Mouse (Mus musculus) spleen, postnatal 36 days (tissue): ENCODE results near the gene Lrp3.

ENCODE experiments used
- DNase-seq, 2 experiments: peaks; one replicate each; pipeline ENCODE4 v3.0.0; 2022; ENCODE audit warnings: low spot score in 2 of 2, mixed read lengths in 1 of 2

Lrp3 gene

DNA sequence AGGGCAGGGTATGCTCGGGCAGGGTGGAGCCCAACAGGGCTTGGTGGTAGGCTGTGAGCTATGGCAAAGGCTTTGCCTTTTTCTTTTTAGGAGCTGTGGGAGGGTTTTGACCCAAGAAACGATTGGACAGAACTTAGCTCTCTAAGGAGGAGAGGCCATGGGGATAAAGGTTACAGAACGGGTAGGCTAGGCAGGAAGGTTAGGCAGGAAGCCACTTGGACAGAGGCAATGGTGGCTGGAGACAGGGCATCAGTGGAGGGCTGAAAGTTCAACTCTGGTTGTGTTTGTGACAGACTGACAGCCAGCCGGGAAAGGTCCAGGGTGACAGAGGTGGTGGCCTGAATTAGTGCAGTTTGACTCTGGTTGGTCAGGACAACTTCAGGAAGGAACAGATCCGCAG is 25.6 kb downstream of the Lrp3 start:
- DNase-seq = no peak

DNA sequence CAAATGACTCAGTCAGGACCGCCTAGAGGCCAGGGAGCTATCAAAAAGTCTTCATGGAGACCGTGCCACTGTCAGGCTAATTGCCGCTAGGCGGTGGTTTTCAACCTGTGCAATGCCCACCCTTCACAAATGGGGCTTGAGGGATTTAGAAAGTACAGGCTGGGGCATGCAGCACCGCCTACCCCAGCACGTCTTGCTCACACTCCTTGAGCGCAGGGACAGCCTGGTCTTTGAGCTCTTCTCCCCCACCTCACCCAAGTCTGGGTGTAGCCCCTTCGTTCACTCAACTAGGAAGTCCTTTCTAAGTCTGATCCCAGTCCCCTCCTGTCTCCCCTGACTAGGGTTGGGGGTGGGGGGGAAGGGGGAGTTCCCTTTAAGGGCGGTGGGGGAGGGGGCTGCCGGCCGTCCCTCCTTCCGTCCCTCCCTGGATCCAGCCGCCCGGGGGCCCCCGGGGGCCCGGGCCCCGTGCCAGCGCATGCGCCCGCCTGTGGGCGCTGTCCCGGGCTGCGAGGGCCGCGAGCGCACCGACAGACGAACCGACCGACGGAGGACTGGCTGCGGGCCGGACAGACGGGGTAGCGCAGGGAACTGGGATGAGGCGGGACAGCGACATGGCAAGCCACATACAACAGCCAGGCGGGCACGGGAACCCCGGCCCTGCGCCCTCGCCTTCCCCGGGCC is 29.3 kb downstream of the Lrp3 start, which contains the start of gene Slc7a10:
TSS of gene Slc7a10 (plus strand) at position 497 of the 681 bp plus-strand sequence.
- no peak for DNase-seq

DNA sequence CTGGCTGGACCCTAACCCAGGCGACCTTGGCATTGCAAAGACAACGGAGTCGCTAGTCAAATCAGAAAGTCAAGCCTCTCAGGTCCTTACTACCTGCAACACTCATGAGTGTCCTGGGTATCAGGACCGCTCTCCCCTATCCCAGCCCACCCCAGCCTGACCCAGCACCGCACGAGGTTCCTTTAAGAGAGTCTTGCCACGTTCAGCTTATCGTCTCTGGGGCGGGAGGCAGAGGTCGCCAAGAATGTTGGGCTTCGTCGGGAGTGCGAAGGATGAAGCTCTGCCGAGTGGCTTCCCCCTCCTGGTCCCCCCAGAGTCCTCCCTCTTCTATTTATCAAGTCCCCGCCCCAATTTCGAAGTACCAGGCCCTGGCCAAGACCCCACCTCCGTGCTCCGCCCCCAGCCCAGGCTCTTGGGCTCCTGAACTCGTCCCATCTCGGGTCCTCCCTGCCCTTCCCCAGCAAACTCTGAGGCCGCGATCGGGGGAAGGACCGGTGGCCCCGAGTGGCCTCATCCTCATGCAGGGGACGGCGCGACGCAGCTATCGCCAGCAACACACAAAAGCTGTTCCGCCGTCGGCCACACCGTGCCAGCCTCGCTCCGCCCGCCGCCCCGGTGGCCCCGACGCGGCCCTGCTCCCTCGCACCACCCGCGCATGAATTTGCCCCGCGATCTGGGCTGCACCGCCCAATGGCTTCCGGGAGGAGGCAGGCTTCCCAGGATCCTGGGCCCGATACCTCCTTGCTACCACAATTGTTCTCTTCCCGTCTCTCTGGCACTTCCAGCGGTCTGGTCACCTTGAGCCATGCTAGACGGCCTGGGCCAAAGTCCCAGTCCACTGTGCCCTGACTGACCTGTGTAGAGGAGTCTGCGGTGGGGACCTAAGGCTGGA is 30.2 kb downstream of the Lrp3 start:
- no peak for DNase-seq

DNA sequence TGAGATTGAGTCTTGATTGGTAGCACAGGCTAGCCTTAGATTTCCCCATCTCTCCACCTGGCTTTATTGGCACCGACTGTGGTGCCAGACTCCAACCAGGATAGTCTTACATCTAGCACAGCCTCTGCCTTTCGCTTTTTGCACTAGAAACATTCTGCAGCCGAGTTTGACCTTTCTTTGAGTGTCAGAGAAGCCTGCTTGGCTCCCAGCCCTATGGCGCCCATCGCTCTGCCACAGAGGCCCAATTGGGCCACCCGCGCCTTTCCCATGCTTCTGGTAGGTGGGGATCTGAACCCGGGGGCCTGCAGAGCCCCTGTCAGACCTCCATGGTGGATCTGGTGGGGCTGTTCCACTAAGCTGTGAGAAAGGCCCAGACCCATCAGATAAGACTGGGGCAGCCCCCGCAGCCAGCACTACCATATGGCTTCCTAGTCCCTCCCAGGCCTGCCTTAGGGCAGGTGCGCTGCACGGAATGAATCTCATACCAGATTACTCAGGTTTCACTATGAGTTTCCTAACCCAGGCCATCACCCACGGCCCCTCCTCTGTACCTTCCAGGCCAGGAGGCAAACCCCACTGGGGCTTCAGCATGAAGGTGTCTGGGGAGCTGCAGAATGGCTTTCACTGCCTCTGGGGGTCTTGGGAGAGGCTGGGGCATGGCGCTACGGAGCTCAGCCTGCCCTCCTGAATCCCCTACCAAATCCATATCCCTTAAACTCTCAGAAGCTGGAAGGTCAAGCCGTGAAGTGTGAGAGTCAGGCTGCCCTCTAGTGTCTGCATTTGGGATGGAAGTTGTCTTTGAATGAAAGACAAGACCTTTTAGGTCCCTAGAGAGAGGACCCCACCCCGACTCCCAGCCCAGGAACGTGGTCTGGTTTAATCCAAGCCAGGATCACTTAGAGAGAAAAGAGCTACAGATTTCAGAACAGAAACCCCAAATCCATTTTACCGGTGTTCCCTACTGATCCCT is 38.6 kb downstream of the Lrp3 start:
- DNase-seq = no peak

DNA sequence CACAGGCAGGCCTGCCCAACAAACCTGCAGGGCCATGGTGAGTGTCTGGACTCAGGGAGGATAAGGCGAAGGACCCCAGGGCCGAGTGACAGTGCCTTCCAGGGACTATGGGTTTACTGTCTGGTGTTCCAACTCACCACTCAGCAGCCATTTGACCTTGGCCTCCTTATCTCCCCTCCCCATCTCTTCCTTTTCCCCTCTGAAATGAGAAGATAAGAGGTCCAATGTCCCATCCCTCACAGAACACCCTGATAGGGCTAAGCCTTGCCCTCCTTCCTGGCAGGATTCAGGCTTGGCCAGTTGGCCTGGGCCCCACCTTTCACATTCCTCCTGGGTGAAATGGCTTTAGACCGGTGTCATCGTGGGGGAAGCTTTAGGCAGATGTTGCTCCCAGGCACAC is 39.8 kb downstream of the Lrp3 start:
- DNase-seq = no peak

DNA sequence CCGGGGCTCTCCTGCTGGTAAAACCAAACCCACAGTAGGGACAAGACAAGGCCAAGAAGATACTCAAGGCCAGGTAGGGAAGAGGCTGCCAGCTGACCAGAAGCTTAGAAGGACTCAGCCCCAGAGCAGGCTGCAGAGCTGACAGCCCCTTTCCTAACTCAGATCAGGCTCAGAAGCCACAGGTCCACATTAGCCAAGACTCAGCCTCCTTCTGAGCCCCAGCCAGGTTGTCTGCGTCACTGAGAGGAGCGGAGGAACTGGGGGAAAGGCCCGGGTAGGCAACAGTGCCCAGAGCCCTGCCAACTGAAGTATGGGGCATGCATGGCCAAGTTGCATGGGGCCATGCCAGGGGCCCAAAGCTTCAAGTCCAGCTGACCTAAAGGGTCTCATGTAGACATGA is 42.8 kb downstream of the Lrp3 start:
- no peak for DNase-seq

DNA sequence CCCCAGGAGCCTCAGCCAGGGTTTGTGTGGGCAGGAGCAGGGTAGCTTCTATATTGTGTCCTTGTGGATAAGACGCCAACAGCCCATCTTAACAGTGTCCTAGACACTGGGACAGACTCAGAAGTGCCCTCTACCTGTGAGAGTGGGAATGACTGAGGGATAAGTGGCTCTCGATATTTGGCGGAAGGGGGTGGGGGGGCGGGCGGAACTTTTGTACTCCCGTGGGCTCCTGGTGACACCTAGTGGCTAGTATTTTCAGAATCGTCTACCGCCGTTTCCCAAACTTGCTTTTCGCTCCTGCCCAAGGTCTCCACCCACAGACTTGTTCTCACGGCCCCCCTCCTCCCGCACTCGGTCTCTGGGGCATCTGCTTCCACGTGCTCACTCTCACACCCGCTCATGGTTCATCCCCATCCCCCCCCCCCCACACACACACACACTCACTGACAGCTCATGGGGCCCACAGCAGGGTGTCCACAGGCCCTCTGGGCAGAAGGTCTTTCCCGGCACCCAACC is 43.4 kb downstream of the Lrp3 start:
- peak; percentile 30 to 46 for DNase-seq

DNA sequence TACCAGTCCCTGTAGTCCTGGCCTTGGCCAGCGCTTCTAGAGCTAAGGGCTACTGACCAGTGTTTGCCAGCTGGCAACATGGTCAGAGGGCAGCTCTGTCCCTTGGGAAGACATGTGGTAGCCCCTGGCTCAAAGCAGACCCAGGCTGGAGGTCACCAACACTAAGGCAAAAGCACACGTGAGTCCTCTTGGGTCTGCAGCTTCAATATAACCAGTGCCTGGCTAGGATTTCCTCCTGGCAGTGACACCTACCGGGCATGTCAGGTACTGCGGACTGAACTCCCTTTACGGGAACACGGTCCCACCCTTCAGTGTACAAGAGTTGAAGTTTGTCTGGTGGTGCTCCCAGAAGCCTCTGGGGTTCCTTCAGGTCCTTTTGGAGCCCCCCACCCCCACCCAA is 46.0 kb downstream of the Lrp3 start:
- DNase-seq = peak; percentile 60 to 62

DNA sequence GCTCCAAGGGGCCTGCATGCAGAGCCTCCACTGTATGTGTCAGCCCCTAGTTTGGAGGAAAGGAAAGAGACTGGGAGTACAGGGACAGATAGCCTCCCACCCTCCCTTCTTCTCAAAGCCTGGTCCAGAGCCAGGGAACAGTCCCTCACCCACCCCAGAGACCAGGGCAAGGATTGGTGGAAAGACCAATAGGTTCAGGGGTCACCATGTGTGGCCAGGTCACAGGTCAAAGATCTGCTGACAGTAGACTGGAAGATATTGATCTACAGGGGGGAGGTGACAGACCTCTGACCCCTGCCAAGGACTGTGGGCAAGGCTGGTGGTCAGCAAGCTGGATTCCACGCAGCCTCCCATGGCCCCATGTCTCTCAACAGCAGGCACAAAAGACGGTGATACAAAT is 47.4 kb downstream of the Lrp3 start:
- DNase-seq = no peak

DNA sequence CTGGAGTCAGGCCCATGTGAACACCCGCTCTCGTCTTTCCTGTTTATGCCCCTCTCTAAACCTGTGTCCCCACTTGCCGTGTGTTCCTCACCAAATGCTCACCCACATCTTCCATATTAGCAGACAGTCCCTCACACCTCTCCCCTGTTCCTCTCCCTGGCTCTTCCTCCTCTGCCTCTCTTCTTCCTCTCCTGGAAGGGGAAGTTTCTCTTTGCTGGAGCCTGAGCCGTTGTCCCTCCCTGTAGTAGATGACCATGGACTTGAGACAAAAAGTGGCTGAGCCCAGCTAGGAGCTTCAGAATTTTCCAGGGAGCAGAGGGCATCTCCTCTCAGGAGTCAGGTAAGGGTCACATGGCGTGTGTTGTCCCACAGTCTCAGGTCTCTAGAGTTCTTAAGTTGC is 48.3 kb downstream of the Lrp3 start:
- DNase-seq = no peak

DNA sequence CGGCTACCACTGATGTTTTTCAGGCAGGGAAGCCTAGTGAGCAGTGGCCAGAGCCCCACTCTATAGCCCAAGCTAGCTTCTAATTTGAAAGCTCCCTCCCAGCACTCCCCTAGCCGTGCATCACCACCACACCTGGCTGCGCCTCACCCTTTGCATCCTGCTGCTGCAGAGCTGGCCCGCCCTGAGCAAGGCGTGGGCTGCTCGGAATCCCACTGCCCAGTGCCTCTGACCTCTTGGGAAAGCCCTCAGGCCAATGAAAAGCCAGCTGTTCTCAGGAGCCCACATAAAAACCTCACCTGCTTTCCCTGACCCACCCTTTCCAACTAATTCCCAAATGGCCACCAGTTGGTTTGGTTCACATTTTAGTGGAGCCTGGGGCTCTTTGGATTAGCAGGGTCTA is 51.2 kb downstream of the Lrp3 start:
- DNase-seq = no peak

DNA sequence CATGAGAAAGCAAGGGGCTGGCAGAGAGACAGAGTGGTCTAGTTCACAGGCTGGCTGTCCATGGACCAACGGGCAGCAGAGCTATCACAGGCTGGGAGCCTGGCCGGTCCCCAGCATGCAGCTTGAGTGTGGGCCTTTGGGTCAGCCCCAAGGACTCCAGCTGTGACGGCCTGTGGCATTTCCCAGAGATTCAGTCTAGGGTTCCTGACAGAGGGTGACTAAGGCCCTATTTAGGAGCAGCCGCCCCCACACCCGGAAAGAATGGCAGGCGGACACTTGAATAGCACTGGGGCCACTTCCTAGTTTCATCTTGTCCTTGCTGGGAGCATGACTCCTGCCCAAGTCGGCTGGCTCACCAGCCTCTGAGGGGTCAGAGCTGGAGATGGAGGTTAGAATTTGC is 51.7 kb downstream of the Lrp3 start:
- no peak for DNase-seq

DNA sequence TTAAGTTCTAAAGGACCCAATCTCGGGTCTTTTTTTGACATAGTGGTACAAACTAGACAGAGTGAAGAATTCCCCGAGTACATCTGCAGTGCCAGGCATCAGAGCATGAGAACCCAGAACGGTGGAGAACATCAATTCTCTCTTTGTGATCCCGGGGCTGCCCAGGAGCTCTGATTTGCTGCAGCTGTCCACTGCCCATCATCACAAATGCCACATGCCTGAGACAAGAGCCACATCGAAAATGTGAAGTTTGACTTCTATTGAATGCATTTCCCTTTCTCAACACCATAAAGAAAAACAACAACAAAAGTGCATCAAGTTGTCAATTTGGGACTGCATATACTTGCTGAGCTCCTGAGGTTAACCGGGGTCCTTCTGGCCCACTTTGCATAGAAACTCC is 52.9 kb downstream of the Lrp3 start:
- DNase-seq = no peak

DNA sequence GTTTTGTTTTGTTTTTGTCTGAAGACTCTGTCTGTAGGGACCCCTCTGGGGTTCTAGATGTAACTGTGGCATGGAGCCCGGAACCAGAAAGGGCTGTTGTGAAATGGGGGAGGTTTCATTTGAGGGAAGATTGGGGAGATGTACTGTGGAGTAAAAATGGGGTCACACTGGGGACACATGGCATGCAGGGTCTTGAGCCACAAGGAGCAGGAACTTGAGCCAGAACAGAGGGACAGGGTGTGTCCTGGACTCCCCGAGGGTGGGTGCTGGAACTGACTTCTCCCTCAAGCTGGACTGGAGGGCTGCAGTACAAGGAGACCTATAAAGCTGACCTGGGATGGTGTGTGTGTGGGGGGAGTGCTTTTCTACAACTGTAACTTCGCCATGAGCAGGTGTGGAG is 57.8 kb downstream of the Lrp3 start:
- DNase-seq = no peak

DNA sequence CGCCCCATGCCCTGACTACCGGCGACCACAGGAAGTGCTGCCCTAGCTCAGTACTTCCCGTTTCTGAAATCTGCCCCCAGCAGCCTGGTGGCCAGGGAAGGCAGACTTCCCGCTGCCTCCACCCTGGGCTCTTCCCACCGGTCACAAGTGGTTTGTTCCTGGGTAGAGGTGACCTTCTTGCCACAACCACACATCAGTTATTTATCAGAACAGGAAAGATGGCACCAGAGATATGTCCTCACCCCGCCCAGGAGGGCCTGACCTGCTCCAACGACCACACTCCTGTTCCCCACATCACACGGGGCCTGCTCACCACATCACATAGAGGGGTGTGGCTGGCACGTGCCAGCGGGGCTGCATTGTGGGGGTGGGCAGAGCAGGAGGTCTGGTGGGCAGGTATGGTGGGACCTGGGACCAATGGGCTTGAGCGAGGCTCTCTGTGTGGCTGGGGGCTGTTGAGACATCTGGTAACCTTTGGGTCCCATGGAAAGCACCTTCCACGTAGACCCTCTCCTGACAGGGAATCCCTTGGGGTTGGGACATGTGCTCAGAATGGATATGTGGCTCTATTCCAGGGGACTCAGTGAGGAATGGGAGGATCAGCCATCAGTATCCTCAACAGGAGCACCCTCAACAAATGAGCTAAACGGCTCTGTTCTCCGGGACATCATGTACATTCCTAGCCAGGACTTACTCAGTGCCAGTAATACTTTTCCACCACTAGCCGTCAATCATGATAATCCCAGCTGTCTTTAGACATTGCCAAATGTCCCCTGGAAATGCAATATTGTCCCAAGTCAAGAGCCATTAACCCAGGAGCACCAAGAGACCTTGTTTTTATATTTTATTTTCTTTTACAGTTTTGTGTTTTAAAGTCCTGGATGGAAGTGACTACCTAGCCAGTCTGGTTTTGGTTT is 58.5 kb downstream of the Lrp3 start:
- peak in 1 of 2 experiments; percentile 21 for DNase-seq

DNA sequence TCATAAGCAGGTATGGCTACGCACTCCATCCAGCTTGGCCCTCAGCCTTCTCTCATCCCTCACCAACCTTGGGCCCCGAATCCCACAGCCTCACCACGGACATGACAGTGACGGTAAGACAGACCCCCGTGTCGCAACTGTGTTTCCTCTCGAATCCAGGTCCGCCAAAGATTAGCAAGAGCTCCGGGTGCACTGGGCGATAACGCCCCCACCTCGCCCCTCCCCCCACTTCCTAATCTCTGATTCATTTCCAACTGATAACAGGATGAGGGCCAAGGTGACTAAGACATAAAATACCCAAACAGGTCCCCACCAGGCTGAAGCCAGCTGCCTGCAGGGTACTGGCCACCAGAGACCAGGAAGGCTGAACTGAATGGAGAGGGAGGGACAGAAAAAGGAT is 60.8 kb downstream of the Lrp3 start:
- no peak for DNase-seq

DNA sequence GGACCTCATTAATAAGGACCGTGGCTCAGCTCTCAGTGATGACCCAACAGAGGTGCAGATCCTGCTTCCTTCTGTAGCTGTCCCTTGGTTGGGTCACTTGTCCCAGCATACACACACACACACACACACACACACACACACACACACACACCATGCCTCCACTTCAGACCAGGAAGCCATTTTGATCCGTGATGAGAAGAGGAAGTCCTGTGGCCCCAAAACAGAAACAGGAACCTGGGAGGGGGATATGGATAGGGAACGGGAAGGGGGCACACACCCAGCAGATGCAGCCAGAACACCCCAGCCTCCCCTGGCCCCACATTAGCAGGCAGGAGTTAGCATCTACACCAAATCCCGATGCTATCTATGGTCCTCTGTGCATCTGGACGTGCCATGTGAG is 64.4 kb downstream of the Lrp3 start:
- DNase-seq = no peak
